Mouse (Mus musculus) liver, embryonic 12.5 days (tissue): ENCODE measurements at regions not wholly inside any gene's neighbourhood (a gene's known extent, or its start where the extent isn't known, plus 50 kb on each side); places are given as distances from the start of the nearest gene placed in this dataset.
"Not testable (repeated sequence)": the region's sequence is repeated elsewhere in the genome, so short reads cannot be mapped to it uniquely, and the experiment has no call there.

ENCODE experiments used
- ATAC-seq: fragments of 200-750 bp; cut with Nextera tagmentation; 2 replicates; pipeline ENCODE4 v1.8.0; 2017; ENCODE audit warnings: moderate number of reproducible peaks, mild to moderate bottlenecking, moderate library complexity
- H3K27ac ChIP-seq: fragments of 300-500 bp; sonication (generic); 2 replicates; pipeline ENCODE4 v1.5.1; 2016; ENCODE audit warnings: mild to moderate bottlenecking
- H3K27me3 ChIP-seq: fragments of 300-500 bp; sonication (generic); replicated peaks from 2 replicates; pipeline ENCODE4 v1.6.1; 2016; ENCODE audit warnings: mild to moderate bottlenecking, moderate library complexity
- H3K36me3 ChIP-seq: fragments of 300-500 bp; sonication (generic); 2 replicates; pipeline ENCODE4 v1.6.1; 2016; ENCODE audit warnings: mild to moderate bottlenecking, moderate library complexity
- H3K4me1 ChIP-seq: fragments of 300-500 bp; sonication (generic); 2 replicates; pipeline ENCODE4 v1.6.1; 2016
- H3K4me2 ChIP-seq: fragments of 300-500 bp; sonication (generic); 2 replicates; pipeline ENCODE4 v1.6.1; 2016; ENCODE audit warnings: mild to moderate bottlenecking, moderate library complexity
- H3K4me3 ChIP-seq: fragments of 300-500 bp; sonication (generic); 2 replicates; pipeline ENCODE4 v1.5.1; 2016; ENCODE audit warnings: mild to moderate bottlenecking, moderate library complexity
- H3K9ac ChIP-seq: fragments of 300-500 bp; sonication (generic); 2 replicates; pipeline ENCODE4 v1.6.1; 2016; ENCODE audit warnings: mild to moderate bottlenecking, moderate library complexity
- H3K9me3 ChIP-seq: fragments of 300-500 bp; sonication (generic); replicated peaks from 2 replicates; pipeline ENCODE4 v1.6.1; 2016; ENCODE audit warnings: mild to moderate bottlenecking, moderate library complexity
- WGBS: fragments of 180-500 bp; shearing (Covaris S2); methylation state at CpG from one replicate; pipeline ENCODE4 v1.1.7; 2016; ENCODE audit not compliant: insufficient replicate concordance; 5-methylcytosine and 5-hydroxymethylcytosine counted together

DNA sequence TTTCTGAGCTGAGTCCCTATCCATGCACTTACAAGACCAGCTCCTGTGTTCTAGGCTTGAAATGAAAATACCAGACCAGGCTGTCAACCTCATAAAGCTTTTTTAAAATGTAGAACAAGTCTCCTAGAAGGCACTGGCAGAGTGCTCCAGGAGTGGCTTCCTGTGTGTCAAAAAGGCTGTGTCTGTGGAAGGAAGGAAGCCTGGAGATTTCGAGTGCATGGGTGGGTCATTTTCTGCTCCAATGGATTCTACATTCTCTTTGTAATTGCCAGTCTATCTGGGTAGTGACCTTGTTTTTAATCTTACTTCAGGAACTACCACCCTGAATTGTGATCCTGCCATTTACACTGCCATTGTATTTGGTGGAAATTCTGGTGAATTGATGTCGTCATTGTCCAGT, 113.9 kb upstream of the Slc38a2 start:
- Histone ChIP-seq H3K27me3 (no peaks in the 10 kb centered on the region), H3K4me3 (no peak overlapping the region), H3K36me3 (no peaks in the 10 kb centered on the region), H3K27ac (no peak overlapping the region), H3K9ac (no peak overlapping the region), H3K4me2 (no peak overlapping the region), H3K4me1 (no peaks in the 10 kb centered on the region), H3K9me3 (no peaks in the 10 kb centered on the region)
- ATAC-seq, result no peak
- 61% methylated on average over 2 of the region's 2 CpGs for WGBS

DNA sequence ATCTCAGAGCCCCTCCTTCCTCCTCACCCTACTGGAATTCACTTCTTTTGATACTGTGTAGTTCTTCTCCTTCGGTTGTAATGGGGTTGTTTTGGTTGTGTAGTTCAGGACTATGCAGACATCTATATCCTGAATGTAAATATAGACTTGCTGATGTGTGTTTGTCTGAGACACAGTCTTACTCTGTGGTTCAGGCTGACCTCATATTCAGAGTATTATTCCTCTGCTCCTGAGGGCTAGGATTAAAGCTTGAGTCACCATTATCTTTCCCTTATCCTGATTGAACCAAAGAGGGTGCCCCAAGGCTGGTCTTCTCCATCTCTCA, 103.2 kb upstream of the Slc38a2 start:
- peaks cover 16% of the 10 kb centered on the region for H3K4me1 ChIP-seq
- H3K9me3 ChIP-seq, result no peaks in the 10 kb centered on the region
- WGBS, result 30% methylated on average over 1 of the region's 1 CpGs
- no peak overlapping the region for H3K9ac ChIP-seq
- H3K27me3 ChIP-seq, result no peaks in the 10 kb centered on the region
- H3K4me2 ChIP-seq, result no peak overlapping the region
- no peak overlapping the region for H3K4me3 ChIP-seq
- ATAC-seq, result no peak
- peak overlapping the region; percentile 65 for H3K27ac ChIP-seq
- no peaks in the 10 kb centered on the region for H3K36me3 ChIP-seq

DNA sequence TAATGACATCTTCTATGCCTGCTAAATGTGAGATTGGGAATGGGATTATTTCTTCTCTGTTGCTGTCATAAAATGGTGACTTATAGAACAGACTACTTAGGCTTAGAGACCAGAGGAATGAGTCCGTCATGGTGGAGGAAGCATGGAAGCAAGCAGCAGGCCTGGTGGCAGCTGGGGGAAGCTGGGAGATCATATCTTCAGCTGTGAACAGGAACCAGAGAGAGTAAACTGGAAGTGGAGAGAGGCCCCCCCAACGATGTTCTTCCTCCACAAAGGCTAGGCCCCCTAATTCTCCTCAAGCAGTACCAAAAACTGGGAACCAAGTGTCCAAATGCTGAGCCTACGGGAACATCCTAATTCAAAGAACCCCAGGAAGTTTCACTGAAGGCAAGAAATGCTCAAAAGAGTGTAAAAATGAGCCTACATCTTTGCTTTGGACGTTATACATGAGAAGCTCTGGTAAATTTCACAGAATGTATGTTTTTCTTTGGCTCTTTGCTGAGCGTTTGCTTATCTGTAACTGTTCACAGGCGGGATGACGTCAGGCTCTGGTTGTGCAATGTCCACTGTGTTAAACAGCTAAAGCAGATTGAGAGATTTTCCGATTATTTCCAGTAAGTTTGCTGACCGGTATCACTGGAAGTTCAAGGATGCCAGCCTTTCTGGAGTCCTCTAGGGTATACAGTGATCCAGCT, 102.7 kb upstream of the Slc38a2 start:
- Histone ChIP-seq H3K27me3 (no peaks in the 10 kb centered on the region), H3K27ac (peak overlapping the region; percentile 65), H3K36me3 (no peaks in the 10 kb centered on the region), H3K9ac (no peak overlapping the region), H3K4me3 (no peak overlapping the region), H3K4me2 (no peak overlapping the region), H3K4me1 (peaks cover 16% of the 10 kb centered on the region), H3K9me3 (no peaks in the 10 kb centered on the region)
- ATAC-seq, result peak; percentile 60; the same call in 1 of the 2 replicates
- WGBS, result 30% methylated on average over 9 of the region's 9 CpGs

DNA sequence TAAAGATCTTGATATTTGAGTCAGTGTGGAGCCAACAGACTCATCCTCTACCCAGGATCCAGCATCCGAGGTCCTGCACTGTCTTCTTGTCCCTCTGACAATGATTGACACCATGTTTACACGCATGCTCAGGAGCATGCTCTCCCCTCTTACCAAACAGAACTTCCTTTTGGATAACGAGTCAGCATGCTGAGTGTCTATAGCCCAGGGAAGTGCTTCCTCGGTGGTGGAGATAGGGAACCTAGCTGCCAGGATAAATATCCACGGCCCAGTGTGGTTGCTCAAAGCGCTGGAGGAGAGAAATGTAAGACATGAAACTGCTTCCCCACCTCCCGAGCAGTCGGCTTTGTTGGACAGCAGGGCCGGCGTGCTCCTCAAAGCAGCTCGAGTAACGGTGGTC, 99.7 kb upstream of the Slc38a2 start:
- 0 out of 2 replicates have a peak overlapping the region, but pooled peaks have one; percentile 32 for H3K27ac ChIP-seq
- ATAC-seq, result no peak
- H3K9me3 ChIP-seq, result no peaks in the 10 kb centered on the region
- no peak overlapping the region for H3K4me3 ChIP-seq
- H3K9ac ChIP-seq, result no peak overlapping the region
- no peak overlapping the region for H3K4me2 ChIP-seq
- H3K4me1 ChIP-seq, result peaks cover 16% of the 10 kb centered on the region
- H3K27me3 ChIP-seq, result no peaks in the 10 kb centered on the region
- WGBS, result 48% methylated on average over 12 of the region's 12 CpGs
- no peaks in the 10 kb centered on the region for H3K36me3 ChIP-seq

DNA sequence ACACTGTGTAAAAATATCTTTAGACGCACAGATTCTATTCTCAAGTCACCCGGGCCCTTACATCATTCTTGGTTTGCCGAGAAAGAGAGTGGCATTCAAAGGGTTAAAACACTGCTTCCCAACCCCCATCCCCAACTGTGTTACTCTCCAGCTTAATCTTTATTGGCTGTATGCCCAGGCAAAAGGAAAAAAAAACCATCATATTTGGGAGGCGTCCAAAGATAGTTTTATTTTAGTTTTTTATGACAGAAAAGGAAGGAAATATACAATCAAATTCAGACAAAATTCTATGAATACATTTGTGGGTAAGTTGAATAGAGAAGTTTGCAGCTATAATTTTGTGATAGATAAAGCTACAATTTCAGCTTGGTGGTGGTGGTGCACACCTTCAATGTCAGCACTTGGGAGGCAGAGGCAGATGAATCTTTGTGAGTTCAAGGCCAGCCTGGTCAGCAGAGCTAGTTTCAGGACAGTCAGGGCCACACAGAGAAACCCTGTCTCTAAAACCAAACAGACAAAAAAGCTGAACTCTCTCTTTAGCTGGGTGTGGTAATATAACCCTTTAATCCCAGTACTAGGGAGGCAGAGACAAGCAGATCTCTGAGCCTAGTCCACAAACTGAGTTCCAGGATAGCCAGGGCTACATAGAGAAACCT, 98.2 kb upstream of the Slc38a2 start:
- no peaks in the 10 kb centered on the region for H3K27me3 ChIP-seq
- H3K9me3 ChIP-seq, result no peaks in the 10 kb centered on the region
- WGBS, result 70% methylated on average over 4 of the region's 4 CpGs
- H3K27ac ChIP-seq, result 0 out of 2 replicates have a peak overlapping the region, but pooled peaks have one; percentile 8
- no peak for ATAC-seq
- no peak overlapping the region for H3K9ac ChIP-seq
- H3K4me2 ChIP-seq, result no peak overlapping the region
- no peak overlapping the region for H3K4me3 ChIP-seq
- H3K4me1 ChIP-seq, result peaks cover 10% of the 10 kb centered on the region
- no peaks in the 10 kb centered on the region for H3K36me3 ChIP-seq

DNA sequence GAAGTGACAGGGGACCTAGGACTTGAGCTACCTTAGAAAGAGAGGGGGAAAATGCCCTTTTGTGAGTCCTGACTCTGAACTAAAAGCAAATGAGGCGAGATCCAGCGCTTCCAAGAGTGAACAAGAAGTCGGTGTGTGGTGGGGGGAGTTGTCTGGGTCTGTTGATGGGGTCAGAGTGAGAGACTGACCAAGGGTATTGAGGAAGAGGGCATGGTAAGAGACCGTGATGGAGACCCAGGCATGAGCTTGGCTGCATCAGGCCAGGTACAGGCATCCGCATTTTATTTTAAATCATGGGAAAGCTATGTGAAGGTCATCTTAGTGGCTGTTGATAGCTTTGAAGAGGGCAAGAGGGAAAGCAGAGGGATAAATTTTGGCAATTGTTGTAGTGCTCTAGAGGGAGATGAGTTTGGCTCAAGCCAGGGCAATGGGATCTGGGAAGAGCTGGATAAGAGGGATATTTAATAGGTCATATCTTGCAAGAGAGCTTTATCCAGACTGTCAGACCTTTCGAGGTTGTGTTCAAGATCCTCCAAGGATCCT, 94.7 kb upstream of the Slc38a2 start:
- Histone ChIP-seq H3K4me3 (no peak overlapping the region), H3K9ac (no peak overlapping the region), H3K36me3 (no peaks in the 10 kb centered on the region), H3K4me2 (no peak overlapping the region), H3K4me1 (no peaks in the 10 kb centered on the region; the same call in 1 of the 2 replicates), H3K27ac (no peak overlapping the region), H3K27me3 (no peaks in the 10 kb centered on the region), H3K9me3 (no peaks in the 10 kb centered on the region)
- 81% methylated on average over 6 of the region's 6 CpGs for WGBS
- no peak for ATAC-seq

DNA sequence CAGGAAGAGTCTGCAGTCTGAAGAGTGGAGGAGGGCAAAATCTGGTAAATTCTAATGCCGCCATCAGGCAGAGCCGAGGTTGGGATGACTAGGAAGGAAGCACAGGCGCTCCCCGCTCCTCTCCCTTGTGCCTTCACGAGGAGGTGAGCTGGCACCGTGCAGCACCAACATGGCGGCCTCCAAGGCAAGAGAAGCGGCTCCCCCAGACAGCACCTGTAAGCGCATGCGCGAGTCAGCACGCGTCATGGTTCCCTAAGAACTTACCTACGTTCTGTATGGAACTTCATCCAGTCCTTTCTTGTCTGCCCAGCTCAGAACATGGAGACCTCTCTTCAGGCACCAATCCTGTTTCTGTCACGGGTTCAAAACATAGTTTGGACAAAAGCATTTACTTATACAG, 93.7 kb upstream of the Slc38a2 start:
- Histone ChIP-seq H3K4me3 (no peak overlapping the region), H3K9me3 (0 out of 2 replicates have a peak, but pooled peaks cover under 1% of the 10 kb centered on the region), H3K4me2 (no peak overlapping the region), H3K27me3 (no peaks in the 10 kb centered on the region), H3K4me1 (no peaks in the 10 kb centered on the region; the same call in 1 of the 2 replicates), H3K27ac (no peak overlapping the region), H3K9ac (no peak overlapping the region), H3K36me3 (no peaks in the 10 kb centered on the region)
- no peak for ATAC-seq
- WGBS, result 82% methylated on average over 15 of the region's 15 CpGs

DNA sequence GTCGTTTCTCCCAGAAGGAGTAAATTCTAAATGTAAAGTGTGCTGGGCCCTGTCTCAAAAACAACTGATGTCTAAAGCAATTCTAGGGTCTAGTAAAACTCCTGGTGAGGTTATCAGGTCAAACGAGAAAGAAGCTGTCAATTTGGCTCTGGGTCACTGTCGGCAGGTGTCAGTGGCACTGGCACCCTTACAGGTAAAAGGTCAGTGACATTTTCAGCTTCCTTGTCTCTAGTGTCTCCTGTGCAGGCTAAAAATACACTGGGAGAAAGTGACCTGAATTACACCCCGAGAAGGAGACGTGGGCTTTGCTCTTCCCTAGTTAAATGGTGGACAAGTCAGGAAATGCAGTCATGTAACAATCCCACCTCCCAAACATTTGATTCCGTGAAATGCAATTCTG, 91.8 kb upstream of the Slc38a2 start:
- H3K27ac ChIP-seq, result no peak overlapping the region
- 0 out of 2 replicates have a peak, but pooled peaks cover 6% of the 10 kb centered on the region for H3K9me3 ChIP-seq
- WGBS, result 66% methylated on average over 6 of the region's 6 CpGs
- ATAC-seq, result no peak
- no peak overlapping the region for H3K9ac ChIP-seq
- H3K36me3 ChIP-seq, result no peaks in the 10 kb centered on the region
- H3K4me2 ChIP-seq, result no peak overlapping the region
- H3K27me3 ChIP-seq, result no peaks in the 10 kb centered on the region
- no peaks in the 10 kb centered on the region for H3K4me1 ChIP-seq
- H3K4me3 ChIP-seq, result no peak overlapping the region

DNA sequence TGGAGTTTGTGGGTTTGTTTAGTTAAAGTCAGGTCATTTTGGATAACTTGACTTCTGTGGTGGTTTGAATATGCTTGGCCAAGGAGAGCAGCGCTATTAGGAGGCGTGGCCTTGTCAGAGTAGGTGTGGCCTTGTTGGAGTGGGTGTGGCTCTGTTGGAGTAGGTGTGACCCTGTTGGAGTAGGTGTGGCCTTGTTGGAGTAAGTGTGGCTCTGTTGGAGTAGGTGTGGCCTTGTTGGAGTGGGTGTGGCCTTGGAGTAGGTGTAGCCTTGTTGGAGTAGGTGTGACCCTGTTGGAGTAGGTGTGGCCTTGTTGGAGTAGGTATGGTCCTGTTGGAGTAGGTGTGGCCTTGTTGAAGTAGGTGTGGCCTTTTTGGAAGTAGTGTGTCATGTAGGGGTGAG, 88.4 kb upstream of the Slc38a2 start:
- not testable (repeated sequence) for H3K27me3 ChIP-seq, H3K36me3 ChIP-seq, H3K9me3 ChIP-seq, H3K27ac ChIP-seq, H3K4me3 ChIP-seq, H3K4me1 ChIP-seq, H3K9ac ChIP-seq, H3K4me2 ChIP-seq
- ATAC-seq, result peak; percentile 44; the same call in 1 of the 2 replicates
- 88% methylated on average over 2 of the region's 2 CpGs for WGBS

DNA sequence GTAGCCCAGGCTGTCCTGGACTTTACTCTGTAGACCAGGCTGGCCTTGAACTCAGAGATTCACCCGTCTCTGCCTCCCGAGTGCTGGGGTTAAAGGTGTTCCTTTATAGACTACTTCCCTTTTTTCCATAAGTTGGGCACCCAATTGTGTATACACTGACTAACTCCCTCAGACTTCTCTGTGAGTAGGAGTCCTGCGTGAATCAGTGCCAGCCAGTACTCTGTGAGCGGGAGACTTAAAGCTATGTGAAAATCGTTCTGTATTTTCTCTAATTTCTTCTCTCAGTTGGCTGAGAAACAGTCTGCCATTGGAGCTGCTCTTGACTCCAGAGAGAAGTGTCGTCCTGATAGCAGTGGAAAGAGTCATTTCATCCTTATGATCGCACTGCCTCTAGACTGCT, 85.0 kb upstream of the Slc38a2 start:
- ATAC-seq, result no peak
- Histone ChIP-seq H3K9ac (no peak overlapping the region), H3K36me3 (no peaks in the 10 kb centered on the region), H3K27me3 (no peaks in the 10 kb centered on the region), H3K4me3 (no peak overlapping the region), H3K4me1 (no peaks in the 10 kb centered on the region), H3K27ac (no peak overlapping the region), H3K4me2 (no peak overlapping the region), H3K9me3 (0 out of 2 replicates have a peak, but pooled peaks cover 6% of the 10 kb centered on the region)
- WGBS, result 73% methylated on average over 7 of the region's 7 CpGs

DNA sequence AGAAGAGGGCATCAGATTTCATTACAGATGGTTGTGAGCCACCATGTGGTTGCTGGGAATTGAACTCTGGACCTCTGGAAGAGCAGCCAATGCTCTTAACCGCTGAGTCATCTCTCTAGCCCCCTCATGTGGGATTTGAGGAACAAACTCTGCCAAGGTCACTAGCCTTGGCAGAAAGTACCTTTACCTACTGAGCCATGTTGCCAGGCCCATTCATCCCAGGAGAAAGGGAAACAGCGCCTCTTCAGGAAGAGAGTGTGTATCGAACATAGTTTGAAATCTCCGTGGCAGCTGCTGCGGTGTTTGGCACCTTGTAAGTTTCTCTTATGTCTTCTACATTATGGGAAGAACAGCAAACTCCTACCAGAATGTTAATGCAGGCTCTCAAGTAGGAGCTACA, 82.0 kb upstream of the Slc38a2 start:
- Histone ChIP-seq H3K9me3 (no peaks in the 10 kb centered on the region), H3K4me1 (peaks cover 15% of the 10 kb centered on the region), H3K36me3 (no peaks in the 10 kb centered on the region), H3K4me3 (no peak overlapping the region), H3K9ac (no peak overlapping the region), H3K27me3 (no peaks in the 10 kb centered on the region), H3K4me2 (no peak overlapping the region), H3K27ac (no peak overlapping the region)
- WGBS, result 78% methylated on average over 5 of the region's 5 CpGs
- no peak for ATAC-seq

DNA sequence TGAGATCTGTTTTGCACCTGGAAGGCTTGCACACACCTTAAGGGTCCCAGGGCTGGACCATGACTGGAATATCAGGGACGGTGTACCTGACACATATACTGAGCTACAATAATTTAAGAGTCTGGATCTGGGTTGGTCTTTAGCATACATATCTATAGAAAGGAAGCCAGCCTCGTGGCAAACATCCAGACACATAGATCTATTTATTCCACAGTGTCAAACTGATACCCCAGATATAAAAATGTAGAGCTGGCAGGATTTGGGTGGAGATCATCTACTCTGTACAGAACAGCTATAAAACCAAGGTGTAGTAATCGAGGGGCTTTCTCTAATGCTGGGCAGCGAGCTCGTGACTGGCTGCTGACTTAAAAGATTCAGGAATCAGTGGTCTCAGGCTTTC, 81.1 kb upstream of the Slc38a2 start:
- peaks cover 21% of the 10 kb centered on the region for H3K4me1 ChIP-seq
- no peaks in the 10 kb centered on the region for H3K36me3 ChIP-seq
- H3K27me3 ChIP-seq, result no peaks in the 10 kb centered on the region
- no peaks in the 10 kb centered on the region for H3K9me3 ChIP-seq
- ATAC-seq, result no peak
- no peak overlapping the region for H3K9ac ChIP-seq
- H3K4me2 ChIP-seq, result no peak overlapping the region
- WGBS, result 63% methylated on average over 5 of the region's 5 CpGs
- no peak overlapping the region for H3K27ac ChIP-seq
- no peak overlapping the region for H3K4me3 ChIP-seq
